Mouse (Mus musculus) c-Kit-positive CD71-positive TER-119-positive erythroid progenitor cells, embryonic 14.5 days (primary cell): ENCODE data around the gene Mcoln2.
"Not testable (repeated sequence)": the region's sequence is repeated elsewhere in the genome, so short reads cannot be mapped to it uniquely, and the experiment has no call there.

ENCODE experiments used
- DNase-seq: peaks from one replicate; pipeline ENCODE4 v3.0.0-alpha.2; 2013; ENCODE audit warnings: low spot score

Gene Mcoln2

DNA sequence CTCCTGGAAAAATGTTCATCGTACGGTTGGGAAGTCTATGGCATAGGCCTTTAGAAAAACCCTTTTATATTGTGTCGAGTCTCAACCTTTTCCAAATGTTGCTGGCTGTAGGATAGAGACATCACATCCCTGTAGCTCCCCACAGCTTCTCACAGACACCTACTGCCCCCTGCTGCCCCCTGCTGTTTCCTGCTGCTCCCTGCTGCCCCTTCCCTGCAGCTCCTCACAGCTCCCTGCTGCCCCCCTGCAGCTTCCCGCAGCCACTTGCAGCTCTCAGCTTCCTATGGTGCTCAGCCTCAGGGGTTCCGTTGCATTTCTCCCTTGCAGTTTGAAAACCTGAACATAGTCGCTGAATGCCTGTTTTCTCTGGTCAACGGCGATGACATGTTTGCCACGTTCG, 40.3 kb downstream of the Mcoln2 start:
- DNase-seq, result no peak

DNA sequence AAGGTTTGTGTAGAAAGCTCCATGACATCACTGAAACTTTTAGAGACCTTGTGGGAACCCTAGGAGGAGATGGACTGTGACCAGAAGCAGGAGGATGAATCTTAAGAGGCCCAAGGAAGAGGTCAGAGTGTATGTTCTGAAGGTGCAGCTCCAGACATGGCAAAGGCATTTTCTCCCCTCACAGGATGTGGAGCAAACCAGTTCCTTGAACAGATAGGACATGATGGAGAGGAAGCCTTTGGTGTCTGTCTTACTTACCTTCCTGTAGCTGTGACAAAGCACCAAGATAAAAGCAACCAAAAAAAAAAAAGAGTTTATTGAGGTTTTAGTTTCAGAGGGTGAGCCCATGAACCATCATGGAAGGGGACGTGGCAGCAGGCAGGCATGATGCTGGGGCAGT, 42.9 kb downstream of the Mcoln2 start:
- no peak for DNase-seq

DNA sequence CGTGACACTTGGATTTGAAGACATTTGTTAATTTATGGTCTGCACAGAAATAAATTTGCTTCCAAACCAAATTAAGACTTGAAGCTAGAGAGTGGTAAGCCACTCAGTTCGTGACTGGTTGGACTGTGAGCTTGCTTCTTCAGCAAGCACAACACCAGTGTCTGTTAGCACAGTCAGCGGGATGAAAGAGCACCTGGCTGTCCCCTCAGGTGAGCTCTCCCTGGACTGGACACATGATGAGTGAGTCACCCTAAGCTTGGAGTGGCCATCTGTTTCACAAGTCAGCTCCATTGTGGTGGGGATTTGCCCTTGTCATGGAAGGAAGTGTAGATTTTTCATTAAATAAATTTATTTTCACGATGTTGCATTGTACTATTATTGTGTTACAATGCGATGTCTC, 45.5 kb downstream of the Mcoln2 start:
- no peak for DNase-seq

DNA sequence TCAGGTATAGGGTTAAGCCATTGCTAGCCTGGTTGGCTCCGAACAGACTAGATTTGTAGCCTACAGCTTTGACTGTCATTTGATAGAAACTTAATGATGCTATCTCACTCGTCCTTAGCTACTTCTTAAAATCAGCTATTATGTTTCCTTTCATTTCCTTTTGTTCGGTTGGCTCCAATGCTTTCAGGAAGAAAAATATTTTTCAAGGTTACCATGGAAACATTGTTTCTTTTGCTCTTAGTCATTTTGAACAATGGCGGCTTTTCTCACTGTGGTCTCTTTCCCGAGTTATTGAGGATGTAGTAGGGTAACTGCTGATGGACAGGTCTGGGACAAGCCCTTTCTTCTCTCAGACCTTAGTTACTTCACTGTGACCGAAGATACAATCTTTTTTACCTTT, 46.7 kb downstream of the Mcoln2 start:
- no peak for DNase-seq

DNA sequence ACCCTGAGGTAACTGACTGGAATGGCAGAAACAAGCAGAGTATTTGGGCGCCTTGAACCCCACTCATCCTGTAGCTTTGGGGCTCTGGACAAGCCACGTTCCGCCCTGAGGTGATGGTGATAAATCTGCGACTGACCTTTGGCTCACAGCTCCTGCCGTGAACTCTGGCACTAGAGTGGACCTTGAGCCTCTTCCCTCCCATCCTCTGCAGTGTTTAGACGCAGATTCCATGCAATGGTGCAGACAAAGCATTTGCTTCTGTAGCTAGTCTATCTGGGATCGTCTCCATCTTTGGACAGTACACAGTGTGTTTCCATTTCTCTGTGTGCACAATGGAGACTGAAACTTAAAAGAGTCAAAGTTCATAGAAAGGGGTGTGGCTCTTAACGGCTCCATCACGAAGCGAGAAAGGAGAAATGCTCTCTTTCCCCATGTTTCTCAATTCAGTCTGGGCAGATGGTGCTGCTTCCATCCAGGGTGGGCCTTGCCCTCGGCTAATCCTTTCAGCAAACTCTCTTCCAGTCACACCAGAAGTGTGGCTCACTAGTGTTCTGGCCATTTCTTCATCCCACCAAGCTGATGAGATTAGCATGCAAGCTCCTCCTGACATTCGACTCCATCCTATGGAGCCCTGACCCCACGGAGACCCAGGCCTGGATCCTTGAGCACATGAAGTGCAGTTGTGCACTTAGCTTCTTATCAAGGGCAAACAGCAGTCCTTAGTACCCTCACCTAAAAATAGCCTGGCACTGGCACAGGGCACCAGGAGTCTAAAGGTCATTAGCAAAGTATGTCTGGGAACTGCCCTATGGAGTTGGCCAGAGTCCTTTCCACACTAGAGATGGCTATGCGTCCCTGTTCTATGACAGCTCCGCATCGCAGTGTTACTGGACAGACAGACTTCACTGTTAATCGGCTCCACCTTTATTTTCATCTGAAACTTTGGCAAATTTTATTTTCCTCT, 47.4 kb downstream of the Mcoln2 start:
- DNase-seq, result no peak

DNA sequence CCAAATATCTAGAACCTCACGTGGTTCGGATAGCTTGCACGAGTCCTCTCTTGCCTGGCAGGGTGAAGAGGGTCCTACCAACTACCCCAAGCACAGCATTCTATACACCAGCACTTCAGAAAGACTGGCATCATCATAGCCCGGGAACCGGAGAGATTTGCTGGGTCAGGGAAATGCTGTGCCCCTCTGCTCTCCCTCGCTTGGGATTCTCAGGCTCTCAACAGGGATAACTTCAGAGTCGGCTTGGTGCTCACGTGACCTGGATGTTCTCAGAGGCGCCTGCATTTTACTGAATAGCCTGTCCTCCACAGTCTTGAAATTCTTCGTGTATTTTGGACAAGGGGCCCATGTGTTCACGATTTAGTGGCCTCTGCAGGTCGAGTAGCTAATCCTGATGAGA, 48.2 kb downstream of the Mcoln2 start:
- DNase-seq, result no peak

DNA sequence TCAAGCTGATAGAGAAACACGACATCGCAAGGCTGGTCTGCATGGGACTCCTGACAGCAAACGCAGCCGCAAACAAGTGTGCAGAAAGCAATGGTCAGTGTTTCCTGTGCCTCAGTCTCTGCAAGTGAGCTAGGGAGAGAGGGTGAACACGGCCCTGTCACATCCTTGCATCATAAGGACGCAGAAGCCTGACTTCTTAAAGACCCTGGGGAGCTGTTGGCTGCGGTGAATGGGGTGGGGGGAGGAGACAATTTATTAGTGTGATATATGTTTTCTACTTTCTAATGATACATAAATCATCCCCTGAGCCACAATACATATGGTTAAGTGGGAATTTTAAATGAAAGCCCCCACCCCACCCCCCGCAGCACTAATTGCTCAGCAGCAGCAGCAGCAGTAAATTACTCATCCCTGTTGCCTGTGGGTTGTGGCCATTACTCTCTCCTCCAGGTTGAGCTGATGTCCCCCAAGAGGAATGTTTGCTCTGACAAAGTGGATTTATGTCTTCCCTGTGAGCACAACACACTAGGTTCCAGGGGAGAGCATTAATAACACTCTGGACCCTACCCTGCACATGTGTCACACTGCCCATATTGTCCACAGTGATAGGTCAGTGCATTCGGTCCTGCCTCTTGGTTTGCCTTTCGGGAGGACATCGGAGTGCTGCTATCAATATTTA, 49.3 kb downstream of the Mcoln2 start:
- DNase-seq, result no peak

DNA sequence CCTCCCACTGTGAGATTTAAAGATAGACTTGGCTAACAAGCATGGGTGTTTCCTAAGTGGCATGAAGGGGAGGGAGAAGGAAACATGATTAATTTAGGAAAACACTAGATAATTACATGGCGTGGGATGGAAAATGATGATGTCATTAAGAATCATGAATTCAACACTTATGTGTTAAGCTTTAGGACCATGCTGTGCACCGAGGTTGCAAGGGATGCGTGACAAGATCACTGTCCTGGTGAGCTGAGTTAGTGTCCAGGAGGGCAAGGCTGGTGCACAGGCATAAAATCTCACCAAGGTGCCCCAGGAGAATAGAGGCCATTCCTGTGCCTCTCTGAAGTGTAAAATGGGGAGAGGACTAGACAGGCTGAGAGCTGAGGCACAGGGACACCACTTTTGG, 49.9 kb downstream of the Mcoln2 start:
- no peak for DNase-seq

DNA sequence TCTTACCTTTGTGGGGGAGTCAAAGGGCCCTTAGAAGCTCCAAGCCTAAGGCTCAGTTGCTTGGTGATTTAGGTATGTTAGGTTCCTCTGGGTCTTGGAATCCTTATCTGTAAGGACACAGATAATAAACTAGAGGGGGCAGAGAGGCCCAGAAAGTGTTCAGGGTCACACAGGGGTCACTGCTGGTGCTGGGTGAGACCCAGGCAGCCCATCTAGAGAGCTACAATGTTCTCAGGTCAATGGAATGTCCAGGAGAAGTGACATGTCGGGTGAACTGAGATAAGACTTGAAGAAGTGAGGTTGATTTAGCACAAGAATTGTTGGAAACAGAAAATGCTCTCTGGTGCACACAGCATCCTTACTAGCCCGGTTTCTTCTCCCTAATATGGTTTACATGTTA, 54.7 kb downstream of the Mcoln2 start:
- no peak for DNase-seq

DNA sequence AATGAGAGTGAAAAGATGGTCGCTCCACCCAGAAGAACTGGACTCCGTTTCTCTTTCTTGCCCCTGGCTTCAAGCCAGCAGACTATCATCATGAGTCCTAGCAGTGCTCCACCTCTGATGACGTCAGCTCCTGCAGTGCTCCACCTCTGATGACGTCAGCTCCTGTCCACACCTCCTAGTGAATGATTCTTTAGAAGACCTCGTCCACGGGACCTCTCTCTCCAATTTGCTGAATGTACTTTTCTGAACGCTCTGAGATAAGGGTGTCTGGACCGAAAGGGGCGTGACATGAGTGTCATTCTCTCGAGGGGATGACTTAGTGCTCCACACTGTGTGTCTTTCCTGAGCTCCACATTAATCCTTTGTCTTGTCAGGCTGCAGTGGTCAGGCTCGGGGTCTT, 55.7 kb downstream of the Mcoln2 start:
- DNase-seq, result peak; percentile 6

DNA sequence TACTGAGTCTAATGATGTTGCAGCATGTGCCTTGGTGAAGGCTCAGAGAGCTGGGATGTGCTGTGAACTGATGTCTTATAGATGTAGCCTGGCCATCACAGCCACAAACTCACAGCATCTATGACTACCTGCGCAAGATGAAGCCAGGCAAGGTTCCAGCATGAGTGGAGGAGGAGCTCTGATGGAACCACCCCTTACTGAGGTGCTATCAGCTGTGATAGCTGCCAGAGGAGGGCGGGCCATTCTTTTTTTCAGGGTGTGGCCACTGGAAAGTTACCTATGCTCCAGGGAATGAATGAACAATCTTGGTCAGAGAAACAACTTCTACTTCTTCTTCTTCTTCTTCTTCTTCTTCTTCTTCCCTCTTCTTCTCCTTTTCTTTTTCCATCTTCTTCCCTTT, 57.0 kb downstream of the Mcoln2 start:
- no peak for DNase-seq

DNA sequence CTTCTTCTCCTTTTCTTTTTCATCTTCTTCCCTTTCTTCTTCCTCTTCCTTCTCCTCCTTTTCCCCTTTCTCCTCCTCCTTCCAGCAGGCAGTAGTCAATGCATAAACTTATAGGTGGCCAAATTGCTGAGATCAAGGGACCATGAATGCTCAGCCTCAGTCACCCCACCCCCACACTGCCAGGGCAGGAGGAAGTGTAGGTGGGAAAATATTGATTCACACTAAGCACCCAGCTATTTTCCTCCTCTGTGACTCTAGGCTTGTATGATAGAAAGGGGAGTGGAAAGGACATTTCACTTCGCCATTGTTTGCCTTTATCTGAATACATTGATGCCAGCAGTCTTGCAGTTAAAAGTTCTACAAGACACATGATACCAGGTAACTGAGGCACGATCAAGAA, 57.8 kb downstream of the Mcoln2 start:
- DNase-seq, result no peak

DNA sequence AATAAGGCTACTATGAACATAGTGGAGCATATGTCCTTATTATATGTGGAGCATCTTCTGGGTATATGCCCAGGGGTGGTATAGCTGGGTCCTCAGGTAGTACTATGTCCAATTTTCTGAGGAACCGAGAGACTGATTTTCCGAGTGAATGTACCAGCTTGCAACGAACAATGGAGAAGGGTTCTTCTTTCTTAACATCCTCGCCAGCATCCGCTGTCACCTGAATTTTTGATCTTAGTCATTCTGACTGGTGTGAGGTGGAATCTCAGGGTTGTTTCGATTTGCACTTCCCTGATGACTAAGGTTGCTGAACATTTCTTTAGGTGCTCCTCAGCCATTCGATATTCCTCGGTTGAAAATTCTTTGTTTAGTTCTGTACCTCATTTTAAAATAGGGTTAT, 60.1 kb downstream of the Mcoln2 start:
- not testable (repeated sequence) for DNase-seq

DNA sequence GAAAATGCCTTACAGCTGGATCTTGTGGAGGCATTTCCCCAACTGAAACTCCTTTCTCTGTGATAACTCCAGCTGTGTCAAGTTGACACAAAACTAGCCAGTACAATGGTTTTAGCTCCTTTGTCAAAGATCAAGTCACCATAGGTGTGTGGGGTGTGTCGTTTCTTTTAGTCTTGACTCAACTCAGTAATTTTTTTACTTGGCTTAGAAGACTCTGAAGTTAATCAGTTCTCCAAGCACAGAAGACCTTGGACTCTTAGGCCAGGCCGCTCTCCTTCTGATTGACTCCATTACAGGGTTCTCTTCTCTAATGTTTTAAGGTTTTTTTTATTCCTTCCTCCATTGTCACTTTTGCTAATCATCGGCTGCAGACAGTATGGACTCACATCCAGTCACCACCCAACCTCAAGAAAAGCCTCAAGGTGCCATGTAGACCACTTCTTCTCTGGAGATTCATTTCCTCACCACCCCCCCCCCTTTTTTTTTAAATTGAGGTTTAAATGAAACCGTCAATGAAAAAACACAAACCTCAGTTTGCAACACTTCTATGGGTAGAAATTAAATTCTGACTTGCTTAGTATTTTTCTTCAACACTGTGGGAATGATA, 61.6 kb downstream of the Mcoln2 start:
- DNase-seq, result no peak

DNA sequence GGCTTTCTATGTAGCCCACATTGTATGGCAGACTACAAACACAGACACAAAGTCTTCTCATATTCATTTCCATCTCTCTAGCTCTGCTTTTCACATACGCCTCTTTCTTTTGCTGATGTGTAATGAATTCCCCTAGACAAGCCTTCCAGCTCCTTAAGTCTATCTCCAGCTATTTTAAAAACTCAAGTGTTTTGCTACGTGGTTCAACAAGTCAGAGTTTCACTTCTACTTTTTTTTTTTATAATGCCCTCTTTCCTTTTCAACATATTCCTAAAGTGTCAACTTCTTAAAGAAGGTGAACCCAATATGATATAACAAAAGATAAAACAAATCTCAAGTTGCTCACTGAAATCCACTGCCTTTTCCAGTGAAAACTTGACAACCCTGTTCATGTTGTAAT, 62.3 kb downstream of the Mcoln2 start:
- DNase-seq, result no peak

DNA sequence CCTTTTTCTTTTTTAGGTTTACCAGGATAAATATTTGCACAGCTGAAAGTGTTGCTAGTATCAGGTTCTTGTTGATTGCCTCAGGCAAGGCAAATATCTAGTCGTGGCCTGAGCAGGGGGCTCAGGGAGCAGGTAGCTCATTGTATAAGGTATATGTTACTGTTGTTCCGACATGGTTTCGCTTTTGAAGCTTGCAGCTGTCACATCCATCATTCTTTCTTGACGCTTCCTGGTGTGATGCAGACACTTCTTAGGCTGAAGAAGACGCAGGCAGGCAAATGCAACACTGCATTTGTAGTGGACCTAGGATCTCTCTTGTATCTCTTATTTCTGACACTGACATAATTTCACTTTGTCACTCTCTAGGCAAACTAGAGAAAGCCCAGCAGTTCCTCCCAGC, 63.7 kb downstream of the Mcoln2 start:
- no peak for DNase-seq

DNA sequence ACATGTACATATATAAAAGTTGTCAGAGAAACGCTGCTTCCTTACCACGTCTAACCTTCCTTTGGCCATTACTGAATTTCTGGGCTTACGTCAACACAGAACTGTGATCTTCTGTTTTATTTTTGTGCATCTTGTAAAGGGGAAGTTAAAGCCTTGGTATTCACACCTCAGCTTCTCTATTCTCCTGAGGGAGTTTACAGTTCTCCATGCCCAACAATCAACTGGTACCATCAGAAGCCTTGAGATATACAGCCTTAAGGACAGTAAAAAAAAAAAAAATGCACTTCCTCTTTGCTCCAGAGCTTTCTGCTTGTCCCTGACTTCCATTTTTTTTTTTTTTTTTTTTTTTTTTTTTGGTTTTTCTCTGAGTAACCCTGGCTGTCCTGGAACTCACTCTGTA, 66.9 kb downstream of the Mcoln2 start:
- no peak for DNase-seq

DNA sequence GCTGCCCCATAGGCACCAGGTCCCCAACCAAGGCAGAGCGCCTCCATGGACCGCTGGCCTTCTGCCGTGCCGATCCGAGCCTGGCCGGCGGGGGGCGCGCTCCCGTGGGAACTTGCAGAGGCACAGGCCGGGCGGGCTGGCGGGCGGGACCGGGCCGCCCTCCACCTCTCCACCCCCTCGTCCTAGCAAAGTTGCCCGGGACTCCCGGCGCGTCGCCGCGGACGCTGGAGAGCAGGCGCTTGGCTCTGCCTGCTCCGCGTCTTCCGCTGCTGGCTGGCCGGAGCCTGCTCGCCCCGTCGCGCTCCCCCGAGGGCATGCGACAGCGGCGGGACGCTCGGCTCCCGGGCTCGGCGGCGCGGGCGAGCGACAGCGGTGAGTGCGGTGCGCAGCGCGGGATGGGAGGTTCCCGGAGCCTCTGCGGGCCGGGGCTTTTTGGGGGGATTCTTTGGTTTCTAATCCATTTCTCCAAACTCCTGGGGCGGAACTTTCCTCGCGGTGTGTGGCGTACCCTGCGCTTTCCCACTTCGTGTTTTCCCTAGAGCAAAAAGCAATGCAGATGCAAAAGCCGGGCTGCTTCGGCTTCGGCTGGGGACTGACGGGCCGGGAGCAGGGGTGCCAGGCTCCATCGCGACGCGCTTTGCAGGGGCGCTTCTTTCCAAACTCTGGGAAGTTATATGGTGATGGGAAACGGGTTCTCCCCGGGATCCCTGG, 71.3 kb downstream of the Mcoln2 start, which contains the start of gene Lpar3:
TSS of gene Lpar3 (plus strand) at position 188 of the 711 bp plus-strand sequence.
- DNase-seq, result no peak

DNA sequence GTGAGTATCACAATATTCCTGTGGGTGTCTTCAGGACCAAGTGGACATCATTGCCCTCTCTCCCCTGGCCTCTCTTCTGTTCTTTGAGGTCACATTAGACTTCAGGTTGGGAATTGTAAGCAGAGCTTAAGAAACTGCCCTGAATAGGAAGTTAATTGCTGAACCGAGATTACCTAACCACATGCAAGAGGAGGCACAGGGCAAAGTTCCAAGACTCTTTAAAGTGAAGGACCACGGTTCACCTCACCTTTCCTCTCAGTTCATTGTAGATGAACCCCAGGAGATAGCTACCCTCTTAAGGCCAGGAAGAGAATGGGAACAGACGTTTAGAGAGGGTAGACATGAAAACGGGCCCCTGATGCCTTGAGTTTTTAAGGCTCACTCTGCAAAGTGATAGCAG, 74.6 kb downstream of the Mcoln2 start:
- DNase-seq, result no peak

DNA sequence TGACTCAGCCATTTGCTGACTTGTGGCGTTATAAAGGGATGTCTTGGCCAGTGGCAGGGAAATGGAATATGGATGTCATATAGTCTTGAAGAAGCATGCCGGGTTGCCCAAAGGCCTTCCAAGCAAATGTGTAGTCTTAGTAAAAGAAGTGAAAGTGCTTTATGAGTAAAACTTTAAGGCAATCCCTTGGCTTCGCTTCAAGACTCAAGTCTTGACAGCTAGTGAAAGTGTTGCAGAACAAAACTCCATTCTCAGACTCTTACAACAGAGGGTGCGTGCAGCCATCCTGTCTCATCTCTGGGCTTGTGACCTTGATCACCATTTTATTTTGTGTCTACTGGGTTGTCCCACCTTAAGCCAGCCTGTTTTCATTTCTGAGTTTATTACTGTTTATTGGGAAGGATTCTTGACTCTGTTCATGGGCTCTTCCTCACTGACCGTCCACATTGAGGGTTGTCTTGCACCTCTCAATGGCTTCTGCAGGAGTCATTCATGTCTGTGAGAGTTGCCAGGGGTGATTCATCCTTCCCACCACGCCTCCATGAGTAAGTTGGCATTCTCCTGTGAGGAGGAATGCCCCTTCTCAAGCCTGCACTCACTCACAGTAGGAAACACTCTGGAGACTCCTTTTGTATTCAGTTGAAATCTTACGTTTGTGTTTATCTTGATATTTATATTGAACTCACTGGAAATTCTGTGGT, 75.6 kb downstream of the Mcoln2 start:
- DNase-seq, result no peak

DNA sequence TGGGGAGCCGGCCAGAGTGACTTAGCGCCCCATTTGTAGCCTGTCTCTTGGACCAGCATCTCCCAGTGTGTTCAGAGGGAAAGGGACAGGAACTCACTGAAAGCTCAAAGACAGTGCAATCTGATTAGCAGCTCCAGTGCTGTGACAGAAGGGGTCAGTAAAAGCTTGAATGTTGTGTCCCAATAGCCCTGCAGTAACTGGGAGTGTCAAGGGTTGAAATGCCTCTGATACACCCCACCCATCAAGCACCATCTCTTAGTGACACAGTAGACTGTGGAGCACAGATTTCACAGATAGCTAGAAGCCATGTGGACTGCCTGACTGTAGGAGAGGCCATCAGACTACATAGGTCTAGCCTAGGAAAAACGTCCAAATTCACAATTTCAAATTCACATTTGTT, 77.8 kb downstream of the Mcoln2 start:
- no peak for DNase-seq
